Mouse (Mus musculus) CH12.LX (cell line): ENCODE data around the gene Ddias. TPM values are rescaled to one million over a fixed set of nuclear protein-coding genes. Genes with fewer than 3 reads are reported as not detected.

Experiments
- DNase-seq: peaks from one replicate; pipeline ENCODE4 v3.0.0-alpha.2; 2013; ENCODE audit errors: extremely low read depth
- H3K27ac ChIP-seq: 2 replicates; pipeline ENCODE4 v1.5.1; 2012; ENCODE audit warnings: low read depth, mild to moderate bottlenecking, control low read depth, moderate library complexity; ENCODE audit not compliant: insufficient read depth
- H3K27me3 ChIP-seq: replicated peaks from 2 replicates; pipeline ENCODE3; 2012; ENCODE audit warnings: inconsistent platforms
- H3K36me3 ChIP-seq, 2 experiments: replicated peaks in 1 of 2; 2 replicates each; pipeline versions ENCODE3 to v1.6.1; 2012; ENCODE audit warnings: inconsistent platforms in 1 of 2, low read length in 1 of 2, mild to moderate bottlenecking in 1 of 2, mixed read lengths in 1 of 2, moderate library complexity in 1 of 2; ENCODE audit not compliant: control insufficient read depth in 1 of 2, insufficient read depth in 1 of 2
- H3K4me1 ChIP-seq, 2 experiments: 2 replicates each; pipeline ENCODE4 v1.6.1; 2012; ENCODE audit warnings: inconsistent platforms in 1 of 2, moderate library complexity in 1 of 2; ENCODE audit not compliant: insufficient read depth in 2 of 2, control insufficient read depth in 1 of 2
- H3K4me2 ChIP-seq: 2 replicates; pipeline ENCODE4 v1.6.1; 2012; ENCODE audit warnings: low read depth, mild to moderate bottlenecking, control low read depth; ENCODE audit not compliant: poor library complexity, insufficient read depth, severe bottlenecking
- H3K4me3 ChIP-seq, 3 experiments: fragments of 150-350 bp in 1 of 3; sonication (generic) in 1 of 3; replicated peaks in 1 of 3; 2 replicates each; pipeline versions ENCODE3 to v1.5.1; 2011 to 2012; ENCODE audit warnings: low read depth in 2 of 3, low read length in 2 of 3, mild to moderate bottlenecking in 2 of 3, moderate library complexity in 2 of 3, control low read depth in 1 of 3, improper control_type of control experiment in 1 of 3, inconsistent platforms in 1 of 3, mixed read lengths in 1 of 3; ENCODE audit not compliant: poor library complexity in 1 of 3
- H3K79me2 ChIP-seq: replicated peaks from 2 replicates; pipeline ENCODE4 v1.6.1; 2012; ENCODE audit warnings: mild to moderate bottlenecking, moderate library complexity; ENCODE audit not compliant: control insufficient read depth, poor library complexity, insufficient read depth, severe bottlenecking; ENCODE audit errors: extremely low read depth
- H3K9ac ChIP-seq: 2 replicates; pipeline ENCODE4 v1.6.1; 2012; ENCODE audit warnings: low read depth, mild to moderate bottlenecking, control low read depth, moderate library complexity; ENCODE audit not compliant: insufficient read depth
- H3K9me3 ChIP-seq: replicated peaks from 2 replicates; pipeline ENCODE3; 2012; ENCODE audit warnings: low read length, inconsistent platforms, mixed read lengths
- CHD1 ChIP-seq: IDR thresholded peaks from 2 replicates; pipeline ENCODE4 v1.6.1; 2012; ENCODE audit warnings: low read depth, low read length, improper control_type of control experiment, inconsistent platforms
- CTCF ChIP-seq, 2 experiments: IDR thresholded peaks in 1 of 2; conservative IDR thresholded peaks in 1 of 2; 2 replicates each; pipeline ENCODE4 v1.5.1; 2011 to 2012; ENCODE audit warnings: low read depth in 2 of 2, low read length in 2 of 2, improper control_type of control experiment in 1 of 2, inconsistent platforms in 1 of 2, mild to moderate bottlenecking in 1 of 2, moderate library complexity in 1 of 2
- E2F4 ChIP-seq: IDR thresholded peaks from 2 replicates; pipeline ENCODE4 v1.6.1; 2011; ENCODE audit warnings: low read depth, low read length, improper control_type of control experiment; ENCODE audit not compliant: insufficient replicate concordance
- EP300 ChIP-seq: IDR thresholded peaks from 2 replicates; pipeline ENCODE4 v1.6.1; 2011; ENCODE audit warnings: low read length, improper control_type of control experiment
- ETS1 ChIP-seq: conservative IDR thresholded peaks from 2 replicates; pipeline ENCODE4 v1.6.1; 2012; ENCODE audit warnings: low read depth, mild to moderate bottlenecking, inconsistent platforms, low read length, improper control_type of control experiment, moderate library complexity
- HCFC1 ChIP-seq: IDR thresholded peaks from 2 replicates; pipeline ENCODE4 v1.6.1; 2012; ENCODE audit warnings: low read depth, mild to moderate bottlenecking, inconsistent platforms, low read length, improper control_type of control experiment
- JUND ChIP-seq: conservative IDR thresholded peaks from 2 replicates; pipeline ENCODE4 v1.6.1; 2011; ENCODE audit warnings: low read depth, low read length, improper control_type of control experiment
- KAT2A ChIP-seq: IDR thresholded peaks from 2 replicates; pipeline ENCODE4 v1.6.1; 2012; ENCODE audit warnings: low read length, improper control_type of control experiment, inconsistent platforms; ENCODE audit not compliant: insufficient replicate concordance
- MXI1 ChIP-seq: IDR thresholded peaks from 2 replicates; pipeline ENCODE4 v1.6.1; 2011; ENCODE audit warnings: mild to moderate bottlenecking, low read depth, low read length, improper control_type of control experiment
- MYC ChIP-seq: IDR thresholded peaks from 2 replicates; pipeline ENCODE4 v1.6.1; 2011; ENCODE audit warnings: low read depth, mild to moderate bottlenecking, improper control_type of control experiment, low read length
- POLR2AphosphoS2 ChIP-seq: IDR thresholded peaks from 2 replicates; pipeline ENCODE4 v1.6.1; 2011; ENCODE audit warnings: low read depth, low read length, improper control_type of control experiment
- TBP ChIP-seq: conservative IDR thresholded peaks from 2 replicates; pipeline ENCODE4 v1.6.1; 2011; ENCODE audit warnings: low read depth, low read length, improper control_type of control experiment
- TCF12 ChIP-seq: IDR thresholded peaks from 2 replicates; pipeline ENCODE4 v1.6.1; 2014; ENCODE audit warnings: low read depth, mild to moderate bottlenecking, inconsistent platforms, low read length, improper control_type of control experiment
- ZC3H11A ChIP-seq: IDR thresholded peaks from 2 replicates; pipeline ENCODE4 v1.6.1; 2012; ENCODE audit warnings: low read depth, mild to moderate bottlenecking, inconsistent platforms, low read length, improper control_type of control experiment
- ZKSCAN1 ChIP-seq: IDR thresholded peaks from 2 replicates; pipeline ENCODE4 v1.6.1; 2012; ENCODE audit warnings: low read depth, inconsistent platforms, low read length, improper control_type of control experiment, borderline replicate concordance
- dilution Hi-C: fragments of 300-500 bp; cut with MboI; formaldehyde crosslinking; loops from 2 replicates; pipeline ENCODE4 v1.14.3; 2020; ENCODE audit warnings: low sequenced_read_pairs; ENCODE audit not compliant: extremely low pct_unique_long_range_greater_than_20kb, extremely low pct_ligation_motif_present
- in situ Hi-C: fragments of 300-500 bp; cut with MboI; formaldehyde crosslinking; loops from 3 replicates; pipeline ENCODE4 v1.14.3; 2019; ENCODE audit warnings: low sequenced_read_pairs, low pct_ligation_motif_present, low pct_unique_long_range_greater_than_20kb, mixed read lengths
- polyA plus RNA-seq: library from polyadenylated mRNA; unstranded; fragments of >175 nt; gene quantifications from 2 replicates; pipeline ENCODE4 v1.2.1, GENCODE M21; 2012; ENCODE audit warnings: low read depth; ENCODE audit not compliant: insufficient read length
- total RNA-seq, 2 experiments: library from RNA; depleted of rRNA; stranded (reverse); fragments of 300-350 nt in 1 of 2; fragments of >200 nt in 1 of 2; gene quantifications; 2 replicates each; pipeline ENCODE4 v1.2.3; 2012 to 2014

Gene Ddias
- total and polyA plus RNA-seq, 3 experiments = 17.5 to 38.0 (median 24.0) TPM

GRCm38 (mm10) chr7:92811667-92812279 is 62.3 kb downstream of the Ddias start:
- no peak overlapping the region for H3K27ac ChIP-seq
- TF ChIP-seq EP300 (no peak), JUND (no peak), POLR2AphosphoS2 (no peak), CHD1 (no peak), KAT2A (no peak), TBP (no peak), MXI1 (no peak), MYC (no peak), ZKSCAN1 (no peak), CTCF (conservative IDR thresholded peaks at IDR 0.05 in 1 of 2, IDR thresholded peaks at IDR 0.05 in 1 of 2; ENCODE audit: low read depth in 2 of 2, low read length in 2 of 2) (no peak), HCFC1 (no peak), TCF12 (no peak), E2F4 (no peak), ZC3H11A (no peak), ETS1 (no peak)
- TF ChIP-seq, all 38 proteins: peak for 0
- DNase-seq = no peak
- dilution Hi-C loops = no loop called here
- Histone ChIP-seq H3K27me3 (no peaks in the 10 kb centered on the region), H3K79me2 (no peaks in the 10 kb centered on the region), H3K4me2 (no peak overlapping the region), H3K4me3 (no peak overlapping the region), H3K9ac (no peak overlapping the region), H3K36me3 (no peaks in the 10 kb centered on the region), H3K9me3 (no peaks in the 10 kb centered on the region), H3K4me1 (peaks cover 3 to 41% of the 10 kb centered on the region in 2 experiments; a peak in 3 of 4 replicates)
- in situ Hi-C loops = no loop called here

Other genes starting within 250 kb of the Ddias start
- gene Ankrd42, start 237.1 kb downstream of the Ddias start, total RNA-seq (2012; rRNA removed) = 0.38 and 0.68 TPM in 2 replicates
- gene Ankrd42, start 237.1 kb downstream of the Ddias start, total RNA-seq (2014; rRNA removed) = 0.22 and 0.26 TPM in 2 replicates
- gene Ankrd42, start 237.1 kb downstream of the Ddias start, polyA plus RNA-seq = 0.14 and 0.26 TPM in 2 replicates
- gene Pcf11, start 204.3 kb downstream of the Ddias start, total RNA-seq (2012; rRNA removed) = 29.2 and 30.5 TPM in 2 replicates
- 30.0 and 32.7 TPM in 2 replicates for gene Pcf11, start 204.3 kb downstream of the Ddias start, total RNA-seq (2014; rRNA removed)
- 36.1 and 37.2 TPM in 2 replicates for gene Pcf11, start 204.3 kb downstream of the Ddias start, polyA plus RNA-seq
- 39.1 and 48.5 TPM in 2 replicates for gene Rab30, start 132.6 kb downstream of the Ddias start, total RNA-seq (2012; rRNA removed)
- 99.7 and 105 TPM in 2 replicates for gene Rab30, start 132.6 kb downstream of the Ddias start, total RNA-seq (2014; rRNA removed)
- 66.2 and 68.5 TPM in 2 replicates for gene Rab30, start 132.6 kb downstream of the Ddias start, polyA plus RNA-seq
- gene Prcp, start 223 bp upstream of the Ddias start, total RNA-seq (2012; rRNA removed) = 19.7 and 20.1 TPM in 2 replicates
- 26.6 and 28.9 TPM in 2 replicates for gene Prcp, start 223 bp upstream of the Ddias start, total RNA-seq (2014; rRNA removed)
- gene Prcp, start 223 bp upstream of the Ddias start, polyA plus RNA-seq = 24.3 and 27.8 TPM in 2 replicates
- gene Fam181b, start 205.6 kb upstream of the Ddias start, total RNA-seq (2012; rRNA removed) = not detected in 2 replicates
- gene Fam181b, start 205.6 kb upstream of the Ddias start, total RNA-seq (2014; rRNA removed) = not detected in 2 replicates
- gene Fam181b, start 205.6 kb upstream of the Ddias start, polyA plus RNA-seq = not detected in 2 replicates